Comparison of ENCODE assay signal across 11 mouse cellular contexts in the genomic region with DNA sequence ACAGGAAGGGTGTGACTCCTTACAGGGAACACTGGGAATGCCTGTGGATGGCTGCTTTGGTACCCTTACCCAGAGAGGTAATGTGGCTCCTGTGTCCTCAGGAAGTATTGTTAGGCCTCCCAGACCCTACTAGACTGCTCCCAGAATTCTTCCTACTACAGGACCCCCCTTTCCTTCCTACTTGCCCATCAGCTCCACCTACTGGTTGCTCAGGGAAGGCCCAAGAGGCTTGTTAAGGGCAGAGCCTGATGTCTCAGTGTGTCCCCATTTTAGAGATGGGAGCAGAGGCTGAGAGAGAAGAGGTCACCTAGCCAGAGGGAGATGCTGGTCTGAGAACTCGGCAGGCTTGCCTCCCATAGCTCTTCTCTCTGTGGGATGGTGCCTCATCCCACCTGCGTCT.
A peak's percentile ranks its signal among the peaks of the same experiment; 100 is the strongest.
DNase-seq lines count a peak whose midpoint lies in the region; ATAC-seq and TF ChIP-seq lines count a peak whose summit lies in the region.
"Had no signal": no experiment of that assay in that cellular context is flagged by ENCODE, and none has a peak within 500 bp of the region (broad histone marks: within the 10 kb centered on the region; RNA-seq: fewer than 3 reads in every experiment).

No protein-coding gene starts in this region.

- no peak for DNase-seq in forebrain, postnatal 0 days
- peak; percentile 16 to 40 for DNase-seq in spleen, postnatal 10 days (ENCODE audit: low spot score in 2 of 2)
- no peak for DNase-seq in spleen, postnatal 14 days (ENCODE audit: low spot score in 2 of 2)
- peak; percentile 61 to 63 for DNase-seq in heart, postnatal 36 days
- DNase-seq in splenic B cell, adult 2 months (ENCODE audit: low read depth, low spot score), result peak; percentile 60

- TF ChIP-seq CTCF in forebrain, postnatal 0 days (IDR thresholded peaks at IDR 0.05; ENCODE audit: low read depth), result peak; percentile 41

- H3K27ac ChIP-seq in forebrain, postnatal 0 days (ENCODE audit: low read depth, low read length), result no peak overlapping the region
- no peak overlapping the region for H3K27ac ChIP-seq in forebrain, embryonic 13.5 days
- H3K27ac ChIP-seq: heart, embryonic 13.5 days; liver, embryonic 15.5 days; stomach, embryonic 15.5 days had no signal

- no peak overlapping the region for H3K9ac ChIP-seq in forebrain, postnatal 0 days
- H3K9ac ChIP-seq in forebrain, embryonic 13.5 days, result no peak overlapping the region
- H3K9ac ChIP-seq: heart, embryonic 13.5 days; liver, embryonic 15.5 days; stomach, embryonic 15.5 days had no signal

- H3K4me3 ChIP-seq in forebrain, postnatal 0 days (ENCODE audit: low read depth, low read length), result no peak overlapping the region
- no peak overlapping the region for H3K4me3 ChIP-seq in forebrain, embryonic 13.5 days
- H3K4me3 ChIP-seq: heart, embryonic 13.5 days; liver, embryonic 15.5 days; stomach, embryonic 15.5 days had no signal

- WGBS in forebrain, postnatal 0 days, result 92% methylated on average over 2 of the region's 2 CpGs
- WGBS in forebrain, embryonic 13.5 days, result 86% methylated on average over 2 of the region's 2 CpGs

- no peak overlapping the region for H3K4me2 ChIP-seq in forebrain, postnatal 0 days (ENCODE audit: low read depth)
- H3K4me2 ChIP-seq in forebrain, embryonic 13.5 days, result no peak overlapping the region
- H3K4me2 ChIP-seq: heart, embryonic 13.5 days; liver, embryonic 15.5 days; stomach, embryonic 15.5 days had no signal

- no peaks in the 10 kb centered on the region for H3K4me1 ChIP-seq in forebrain, postnatal 0 days (ENCODE audit: insufficient read depth)
- H3K4me1 ChIP-seq in forebrain, embryonic 13.5 days, result peaks cover 16% of the 10 kb centered on the region; the same call in 1 of the 2 replicates

- no peaks in the 10 kb centered on the region for H3K36me3 ChIP-seq in forebrain, postnatal 0 days (ENCODE audit: insufficient read depth)
- H3K36me3 ChIP-seq in forebrain, embryonic 13.5 days (ENCODE audit: poor library complexity, severe bottlenecking), result no peaks in the 10 kb centered on the region
- no peaks in the 10 kb centered on the region for H3K36me3 ChIP-seq in splenic B cell, adult 2 months (ENCODE audit: control insufficient read depth, insufficient read depth, low read length, poor library complexity, severe bottlenecking)
- H3K36me3 ChIP-seq: heart, embryonic 13.5 days; liver, embryonic 15.5 days; stomach, embryonic 15.5 days had no signal

- H3K9me3 ChIP-seq in forebrain, postnatal 0 days (ENCODE audit: low read length), result no peaks in the 10 kb centered on the region
- H3K9me3 ChIP-seq in forebrain, embryonic 13.5 days (replicated peaks), result no peaks in the 10 kb centered on the region
- H3K9me3 ChIP-seq: heart, embryonic 13.5 days; liver, embryonic 15.5 days; stomach, embryonic 15.5 days had no signal

- intact Hi-C loops in heart, postnatal 36 days (cut with DNase I), result loop anchor here (5.0 to 10.0 kb wide), 2 partner anchors 90 to 128 kb away; a partner anchor contains a TSS

- ATAC-seq in forebrain, postnatal 0 days, result no peak
- ATAC-seq in forebrain, embryonic 13.5 days, result no peak
- ATAC-seq in cerebellum, adult (ENCODE audit: insufficient number of reproducible peaks, low FRiP score, low TSS enrichment), result no peak
- no peak for ATAC-seq in monocyte, adult 5-6 weeks (replicated peaks; ENCODE audit: insufficient number of reproducible peaks, low FRiP score, low TSS enrichment, poor library complexity, severe bottlenecking)

- H3K27me3 ChIP-seq in forebrain, postnatal 0 days (ENCODE audit: insufficient read depth, low read length), result no peaks in the 10 kb centered on the region
- no peaks in the 10 kb centered on the region for H3K27me3 ChIP-seq in forebrain, embryonic 13.5 days
- H3K27me3 ChIP-seq in splenic B cell, adult 2 months (ENCODE audit: control insufficient read depth, insufficient read depth, low read length, poor library complexity, severe bottlenecking), result no peaks in the 10 kb centered on the region
- H3K27me3 ChIP-seq: heart, embryonic 13.5 days; liver, embryonic 15.5 days; stomach, embryonic 15.5 days had no signal

Comparison
In these comparisons a context has a peak if more than half of its experiments do, and no peak if none do; other contexts are left out.
1. DNase-seq: peak in spleen, postnatal 10 days (2 of 2), heart, postnatal 36 days (2 of 2) and splenic B cell, adult 2 months (single experiment); none in forebrain, postnatal 0 days (single experiment) and spleen, postnatal 14 days (0 of 2).